Mouse (Mus musculus) neural tube, embryonic 11.5 days (tissue): Measurements from ENCODE around the gene Dnase1l3. TPM values are rescaled to one million over a fixed set of nuclear protein-coding genes. Genes with fewer than 3 reads are reported as not detected.

ENCODE experiments used
- ATAC-seq: fragments of 200-750 bp; cut with Nextera tagmentation; 2 replicates; pipeline ENCODE4 v1.8.0; 2017; ENCODE audit warnings: moderate number of reproducible peaks, mild to moderate bottlenecking, moderate TSS enrichment, moderate library complexity; ENCODE audit not compliant: insufficient read depth, low FRiP score, low TSS enrichment
- DNase-seq: peaks from one replicate; pipeline ENCODE4 v3.0.0-alpha.2; 2015; ENCODE audit warnings: low spot score
- H3K27ac ChIP-seq: fragments of 300-500 bp; sonication (generic); 2 replicates; pipeline ENCODE4 v1.5.1; 2014; ENCODE audit warnings: low read depth, mild to moderate bottlenecking, low read length
- H3K27me3 ChIP-seq: fragments of 300-500 bp; sonication (generic); 2 replicates; pipeline ENCODE4 v1.6.1; 2014; ENCODE audit warnings: mild to moderate bottlenecking, low read length, mixed read lengths; ENCODE audit not compliant: control insufficient read depth, insufficient read depth
- H3K36me3 ChIP-seq: fragments of 300-500 bp; sonication (generic); 2 replicates; pipeline ENCODE4 v1.6.1; 2014; ENCODE audit warnings: mild to moderate bottlenecking, low read length, moderate library complexity, mixed read lengths; ENCODE audit not compliant: control insufficient read depth, insufficient read depth
- H3K4me1 ChIP-seq: fragments of 300-500 bp; sonication (generic); 2 replicates; pipeline ENCODE4 v1.6.1; 2014; ENCODE audit warnings: low read length, mixed read lengths; ENCODE audit not compliant: control insufficient read depth, insufficient read depth
- H3K4me2 ChIP-seq: fragments of 300-500 bp; sonication (generic); 2 replicates; pipeline ENCODE4 v1.6.1; 2014; ENCODE audit warnings: low read depth, mild to moderate bottlenecking, moderate library complexity
- H3K4me3 ChIP-seq: fragments of 300-500 bp; sonication (generic); 2 replicates; pipeline ENCODE4 v1.5.1; 2014; ENCODE audit warnings: low read depth, low read length
- H3K9ac ChIP-seq: fragments of 300-500 bp; sonication (generic); 2 replicates; pipeline ENCODE4 v1.6.1; 2014; ENCODE audit warnings: mild to moderate bottlenecking, low read length
- H3K9me3 ChIP-seq: fragments of 300-500 bp; sonication (generic); 2 replicates; pipeline ENCODE4 v1.6.1; 2016; ENCODE audit warnings: low read length; ENCODE audit not compliant: control insufficient read depth
- WGBS: fragments of 180-500 bp; shearing (Covaris S2); extraction: QIAGEN DNeasy Blood & Tissue Kit; methylation state at CpG from one replicate; pipeline ENCODE4 v1.1.7; 2014; 5-methylcytosine and 5-hydroxymethylcytosine counted together
- polyA plus RNA-seq: library from polyadenylated mRNA; unstranded; fragments of >200 nt; fragmentation: Nextera tagmentation; extraction: Ambion mirVana; gene quantifications from 2 replicates; pipeline ENCODE4 v1.2.1, GENCODE M21; 2014

Gene Dnase1l3
- polyA plus RNA-seq, 1 experiment from 2014 or later: not detected

- Histone ChIP-seq H3K27me3 (no peaks in the 10 kb centered on the region), H3K9ac (no peak overlapping the region), H3K4me2 (no peak overlapping the region), H3K9me3 (no peaks in the 10 kb centered on the region), H3K4me3 (no peak overlapping the region), H3K4me1 (no peaks in the 10 kb centered on the region; the same call in 1 of the 2 replicates), H3K36me3 (no peaks in the 10 kb centered on the region), H3K27ac (no peak overlapping the region)
- ATAC-seq: no peak
- WGBS: 55% methylated on average over 11 of the region's 11 CpGs
- peak; percentile 47 for DNase-seq
Observed at GRCm38 (mm10) chr14:7960616-7961015, 33.8 kb downstream of the Dnase1l3 start.

- no peak within 1 kb of the TSS for H3K27ac ChIP-seq
- 45% methylated on average over 9 of the region's 9 CpGs for WGBS
Observed at GRCm38 (mm10) chr14:7957049-7957448, 37.3 kb downstream of the Dnase1l3 start, which contains the start of gene Gm45521. Gene Gm45521, plus strand, starts transcription at chr14:7957288.

GRCm38 (mm10) chr14:7956427-7956826, 37.9 kb downstream of the Dnase1l3 start:
- H3K4me1 ChIP-seq: no peaks in the 10 kb centered on the region; the same call in 1 of the 2 replicates
- 83% methylated on average over 10 of the region's 10 CpGs for WGBS
- no peaks in the 10 kb centered on the region for H3K27me3 ChIP-seq
- H3K4me3 ChIP-seq: no peak overlapping the region
- H3K9me3 ChIP-seq: no peaks in the 10 kb centered on the region
- ATAC-seq: no peak
- H3K4me2 ChIP-seq: no peak overlapping the region
- no peak overlapping the region for H3K27ac ChIP-seq
- H3K9ac ChIP-seq: no peak overlapping the region
- no peak for DNase-seq
- H3K36me3 ChIP-seq: no peaks in the 10 kb centered on the region

More at GRCm38 (mm10) chr14:7957049-7957448, 37.3 kb downstream of the Dnase1l3 start, which contains the start of gene Gm45521:
- no peak within 1 kb of the TSS for H3K4me2 ChIP-seq
- H3K9me3 ChIP-seq: no peaks in the 10 kb centered on the region
- H3K4me1 ChIP-seq: no peaks in the 10 kb centered on the region; the same call in 1 of the 2 replicates
- no peak for DNase-seq
- H3K4me3 ChIP-seq: no peak within 1 kb of the TSS
- no peaks in the 10 kb centered on the region for H3K27me3 ChIP-seq
- H3K36me3 ChIP-seq: no peaks in the 10 kb centered on the region
- ATAC-seq: peak; percentile 56
- H3K9ac ChIP-seq: no peak within 1 kb of the TSS

GRCm38 (mm10) chr14:7954071-7954471, 40.3 kb downstream of the Dnase1l3 start:
- no peaks in the 10 kb centered on the region for H3K36me3 ChIP-seq
- ATAC-seq: no peak
- H3K27ac ChIP-seq: no peak overlapping the region
- no peak overlapping the region for H3K4me3 ChIP-seq
- no peaks in the 10 kb centered on the region for H3K9me3 ChIP-seq
- no peaks in the 10 kb centered on the region for H3K27me3 ChIP-seq
- no peak for DNase-seq
- 26% methylated on average over 6 of the region's 6 CpGs for WGBS
- no peaks in the 10 kb centered on the region; the same call in 1 of the 2 replicates for H3K4me1 ChIP-seq
- H3K4me2 ChIP-seq: no peak overlapping the region
- H3K9ac ChIP-seq: no peak overlapping the region

GRCm38 (mm10) chr14:7952610-7953254, 41.6 kb downstream of the Dnase1l3 start:
- ATAC-seq (no peak), DNase-seq (no peak)
- H3K36me3 ChIP-seq: 0 out of 2 replicates have a peak, but pooled peaks cover 2% of the 10 kb centered on the region
- 33% methylated on average over 12 of the region's 12 CpGs for WGBS
- H3K9ac ChIP-seq: no peak overlapping the region
- H3K4me3 ChIP-seq: no peak overlapping the region
- H3K9me3 ChIP-seq: no peaks in the 10 kb centered on the region
- no peak overlapping the region for H3K4me2 ChIP-seq
- H3K4me1 ChIP-seq: no peaks in the 10 kb centered on the region; the same call in 1 of the 2 replicates
- H3K27me3 ChIP-seq: no peaks in the 10 kb centered on the region
- H3K27ac ChIP-seq: no peak overlapping the region

DNA sequence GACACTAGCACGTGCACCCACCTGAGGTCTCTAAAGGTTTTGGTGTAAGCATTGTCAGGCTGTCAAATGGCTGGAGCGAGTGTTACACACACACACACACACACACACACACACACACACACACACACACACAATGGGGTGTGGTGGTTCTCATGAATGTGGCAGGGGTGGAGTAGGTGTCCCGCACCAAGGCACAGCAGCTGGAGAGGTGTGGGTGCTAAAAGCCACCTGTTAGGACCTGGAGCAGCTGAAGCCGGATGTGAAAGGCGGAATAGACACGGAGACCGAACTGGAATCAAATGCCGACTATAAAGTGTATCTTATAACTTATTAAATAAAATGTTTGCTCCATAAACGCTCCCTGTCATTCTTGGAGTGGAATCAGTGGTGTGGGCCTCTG, 43.1 kb downstream of the Dnase1l3 start:
- Histone ChIP-seq H3K4me3 (no peak overlapping the region), H3K4me1 (no peaks in the 10 kb centered on the region), H3K36me3 (peaks cover 2% of the 10 kb centered on the region; the same call in 1 of the 2 replicates), H3K4me2 (no peak overlapping the region), H3K27me3 (no peaks in the 10 kb centered on the region), H3K27ac (no peak overlapping the region), H3K9me3 (no peaks in the 10 kb centered on the region), H3K9ac (no peak overlapping the region)
- no peak for DNase-seq
- no peak for ATAC-seq
- WGBS: 90% methylated on average over 9 of the region's 9 CpGs

DNA sequence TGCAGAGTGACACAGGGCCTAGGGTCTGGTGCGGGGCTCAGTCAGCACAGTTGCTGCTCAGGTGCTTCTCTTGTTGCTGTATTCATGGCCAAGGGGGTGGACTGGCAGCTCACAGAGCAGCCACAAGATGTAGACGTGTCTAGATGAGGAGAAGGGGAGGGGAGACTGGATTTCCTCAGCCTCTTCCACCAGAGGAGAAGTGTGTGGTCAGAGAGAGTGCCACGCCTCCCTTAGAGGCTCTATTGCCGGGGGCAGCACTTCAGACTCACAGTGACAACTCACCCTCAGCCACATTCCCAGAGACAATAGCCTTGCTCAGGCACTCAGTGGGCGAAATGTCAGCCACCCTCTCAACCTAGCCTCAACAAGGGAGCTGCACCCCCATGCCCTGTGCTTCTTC, 49.1 kb downstream of the Dnase1l3 start:
- H3K4me1 ChIP-seq: no peaks in the 10 kb centered on the region
- no peak overlapping the region for H3K9ac ChIP-seq
- H3K4me3 ChIP-seq: no peak overlapping the region
- DNase-seq: no peak
- WGBS: 82% methylated on average over 5 of the region's 5 CpGs
- H3K27ac ChIP-seq: no peak overlapping the region
- H3K4me2 ChIP-seq: no peak overlapping the region
- ATAC-seq: no peak
- H3K9me3 ChIP-seq: no peaks in the 10 kb centered on the region
- H3K36me3 ChIP-seq: peaks cover 2% of the 10 kb centered on the region
- no peaks in the 10 kb centered on the region for H3K27me3 ChIP-seq

DNA sequence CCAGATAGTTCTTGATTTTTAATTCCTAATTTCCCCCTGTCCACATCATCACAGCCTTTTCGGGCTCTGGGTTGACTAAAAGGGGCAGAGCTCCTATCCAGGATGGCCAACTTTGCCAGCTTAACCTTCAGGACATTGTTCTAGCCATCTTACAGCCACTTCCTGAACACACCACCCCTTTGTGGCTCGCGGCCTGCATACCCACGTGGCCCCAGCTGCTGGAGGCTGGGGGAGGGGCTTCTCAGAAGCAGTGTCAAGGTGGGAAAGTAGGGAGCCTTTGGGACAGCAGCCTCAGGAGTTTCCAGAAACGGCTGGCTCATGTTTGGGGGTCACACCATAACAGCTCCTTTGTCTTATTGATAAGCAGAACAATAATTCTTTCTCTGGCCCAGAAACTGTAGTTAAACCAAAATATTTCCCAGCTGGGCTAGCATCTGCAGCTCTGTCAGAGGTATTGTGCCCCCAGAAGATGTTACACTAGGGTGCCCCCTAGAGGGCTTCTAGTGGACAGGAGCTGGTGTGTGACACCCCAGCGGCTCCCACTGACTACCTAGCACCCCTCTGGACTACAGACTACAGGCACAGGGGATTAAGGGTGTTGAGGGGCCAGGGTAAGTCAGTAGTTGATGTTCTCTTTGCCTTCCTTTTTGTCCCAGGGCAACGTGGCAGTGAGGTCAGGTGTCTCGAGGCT, 49.9 kb downstream of the Dnase1l3 start:
- Histone ChIP-seq H3K27ac (no peak overlapping the region), H3K9me3 (no peaks in the 10 kb centered on the region), H3K4me1 (no peaks in the 10 kb centered on the region), H3K4me2 (no peak overlapping the region), H3K4me3 (no peak overlapping the region), H3K36me3 (peaks cover 2% of the 10 kb centered on the region), H3K9ac (no peak overlapping the region), H3K27me3 (no peaks in the 10 kb centered on the region)
- no peak for DNase-seq
- ATAC-seq: no peak
- WGBS: 53% methylated on average over 8 of the region's 8 CpGs

DNA sequence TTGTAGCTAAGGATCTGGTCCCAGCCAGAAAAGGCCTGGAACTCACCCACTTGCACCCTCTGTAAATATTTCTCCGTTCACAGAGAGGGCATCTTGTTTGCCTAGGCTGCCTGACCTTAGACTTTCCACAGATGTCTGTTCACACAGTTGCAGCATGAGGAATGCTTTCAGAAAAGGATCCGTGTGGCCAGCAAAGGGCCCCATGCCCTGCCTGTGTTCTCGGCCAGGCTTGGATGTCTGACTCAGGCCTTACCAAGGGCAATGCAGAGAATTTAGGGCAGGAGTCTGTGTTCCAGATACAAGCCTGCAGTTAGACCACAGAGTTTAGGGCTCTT, 50.6 kb downstream of the Dnase1l3 start:
- Histone ChIP-seq H3K4me1 (no peaks in the 10 kb centered on the region), H3K36me3 (peaks cover 2% of the 10 kb centered on the region), H3K9me3 (no peaks in the 10 kb centered on the region), H3K27me3 (no peaks in the 10 kb centered on the region), H3K9ac (no peak overlapping the region), H3K4me3 (no peak overlapping the region), H3K27ac (no peak overlapping the region), H3K4me2 (no peak overlapping the region)
- no peak for DNase-seq
- ATAC-seq: no peak
- 82% methylated on average over 3 of the region's 3 CpGs for WGBS
